Mouse (Mus musculus) megakaryocyte-erythroid progenitor cell, adult 5-6 weeks (primary cell): ENCODE measurements around the gene Rp9. TPM values are rescaled to one million over a fixed set of nuclear protein-coding genes. Genes with fewer than 3 reads are reported as not detected.
"Not testable (repeated sequence)": the region's sequence is repeated elsewhere in the genome, so short reads cannot be mapped to it uniquely, and the experiment has no call there.

Source experiments
- ATAC-seq: replicated peaks from 2 replicates; pipeline ENCODE4 v1.8.0; 2016; ENCODE audit warnings: mild to moderate bottlenecking, inconsistent platforms; ENCODE audit not compliant: severe bottlenecking, poor library complexity, low FRiP score, low TSS enrichment
- total RNA-seq, 2 experiments: library from RNA; stranded (forward) in 1 of 2; stranded (reverse) in 1 of 2; fragments of 200-1000, 215-1000 nt in 1 of 2; fragments of >200 nt in 1 of 2; fragmentation: Nextera tagmentation in 1 of 2; gene quantifications; 2 replicates each; pipeline ENCODE4 v1.2.3; 2014 to 2017

Gene Rp9
- total RNA-seq, 2 experiments from 2014 or later: 128 to 309 TPM

DNA sequence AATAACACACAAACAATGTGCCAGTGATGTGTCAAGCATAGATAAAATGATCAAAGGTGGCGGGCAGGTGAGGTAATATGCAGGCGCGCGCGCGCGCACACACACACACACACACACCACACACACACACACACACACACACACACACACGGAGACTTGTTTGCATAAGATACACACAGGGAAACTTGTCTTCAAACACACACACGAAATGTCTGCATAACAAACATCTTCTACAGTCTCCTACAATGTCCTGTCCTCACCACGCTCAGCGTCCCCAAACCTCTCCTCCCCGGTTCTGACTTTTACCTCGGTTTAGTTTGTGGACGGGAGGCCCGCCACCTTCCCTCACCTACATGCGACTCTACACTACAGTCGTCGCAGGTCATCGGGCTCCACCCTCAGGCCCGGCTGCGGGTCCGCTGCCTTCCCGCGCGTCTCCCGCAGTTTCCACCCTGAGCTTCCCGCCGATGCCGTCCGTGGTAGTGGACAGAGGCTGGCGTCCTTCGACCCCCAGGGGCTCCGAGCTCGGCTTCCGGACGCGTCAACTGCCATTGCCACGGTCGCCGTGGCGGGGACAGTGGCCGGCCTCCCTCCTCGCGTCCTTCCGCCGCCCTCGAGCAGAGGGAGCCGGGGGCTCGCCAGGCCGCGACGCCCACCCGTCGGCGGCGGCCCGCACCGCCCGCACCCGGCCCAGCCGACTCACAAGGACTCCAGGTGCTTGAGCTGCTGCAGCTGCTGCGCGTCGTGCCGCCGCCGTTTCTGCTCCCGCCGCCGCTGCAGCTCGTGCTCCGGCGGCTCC is 2.0 kb downstream of the Rp9 start:
- peak; percentile 56 for ATAC-seq

DNA sequence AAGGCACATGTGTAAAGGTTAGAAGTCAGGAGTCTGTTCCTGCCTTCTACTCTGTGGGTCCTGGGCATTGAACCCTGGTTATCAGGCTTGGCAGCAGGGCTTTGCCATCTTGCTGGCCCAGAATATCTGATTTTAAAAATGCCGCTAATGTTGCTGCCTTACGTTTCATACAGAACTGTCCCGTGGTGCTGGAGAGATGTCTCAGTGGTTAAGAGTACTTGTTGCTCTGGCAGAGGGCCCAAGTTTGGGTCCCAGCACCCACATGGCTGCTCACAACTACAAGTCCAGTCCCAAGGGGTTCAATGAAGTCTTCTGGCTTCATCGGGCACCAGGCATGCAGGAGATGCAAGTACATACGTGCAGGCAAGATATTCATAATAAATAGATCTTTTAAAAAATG is 3.3 kb downstream of the Rp9 start:
- ATAC-seq: no peak

DNA sequence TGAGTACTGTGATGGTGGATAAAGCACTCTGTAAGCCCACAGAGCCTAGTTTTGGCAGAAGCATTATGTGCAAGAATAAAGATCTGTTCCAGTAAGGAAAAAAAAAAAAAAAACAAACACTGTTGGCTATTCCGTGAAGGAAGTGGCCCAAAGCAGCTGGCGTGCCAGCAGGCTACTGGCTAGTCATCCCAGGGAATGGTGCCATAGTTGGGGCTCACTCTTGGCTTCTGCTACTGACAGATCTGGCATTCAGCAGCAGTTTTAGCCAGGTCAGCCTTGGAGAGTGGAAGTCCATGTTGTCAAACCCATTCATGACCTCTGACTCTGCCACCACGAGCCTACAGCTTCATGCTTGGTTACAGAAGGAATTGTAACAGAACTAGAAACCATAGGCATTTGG is 7.6 kb downstream of the Rp9 start:
- ATAC-seq: no peak

DNA sequence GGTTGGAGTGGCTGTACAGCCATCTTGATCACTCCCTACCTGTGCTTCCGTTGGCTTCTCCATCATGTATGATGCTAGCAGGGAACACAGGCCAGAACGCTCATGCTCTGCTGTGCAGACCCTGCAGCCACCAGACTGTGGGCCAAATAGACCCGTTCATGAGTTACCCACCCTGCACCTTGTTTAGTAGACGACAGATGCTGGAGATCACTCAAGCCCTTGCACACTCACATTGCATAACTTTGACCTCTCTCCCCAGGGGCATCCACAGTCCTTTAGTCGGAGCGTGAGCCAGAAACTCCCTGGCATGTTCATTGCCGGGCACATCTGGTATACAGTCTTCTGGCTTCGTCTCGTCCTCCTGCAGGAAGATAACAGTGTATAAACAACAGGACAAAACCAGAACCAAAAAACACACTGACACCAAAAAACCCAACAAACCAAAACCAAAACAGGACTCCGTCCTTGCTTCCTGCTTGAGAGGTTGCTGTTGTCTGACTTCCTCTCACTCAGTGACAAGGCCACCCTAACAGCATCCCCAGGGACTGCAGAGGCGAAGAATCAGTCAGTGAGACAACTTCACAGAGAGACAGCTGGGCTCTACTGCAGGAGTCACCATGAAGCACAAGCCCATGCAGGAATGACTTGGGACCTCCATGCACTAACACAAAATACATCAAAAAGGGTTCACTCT is 12.3 kb downstream of the Rp9 start:
- no peak for ATAC-seq

DNA sequence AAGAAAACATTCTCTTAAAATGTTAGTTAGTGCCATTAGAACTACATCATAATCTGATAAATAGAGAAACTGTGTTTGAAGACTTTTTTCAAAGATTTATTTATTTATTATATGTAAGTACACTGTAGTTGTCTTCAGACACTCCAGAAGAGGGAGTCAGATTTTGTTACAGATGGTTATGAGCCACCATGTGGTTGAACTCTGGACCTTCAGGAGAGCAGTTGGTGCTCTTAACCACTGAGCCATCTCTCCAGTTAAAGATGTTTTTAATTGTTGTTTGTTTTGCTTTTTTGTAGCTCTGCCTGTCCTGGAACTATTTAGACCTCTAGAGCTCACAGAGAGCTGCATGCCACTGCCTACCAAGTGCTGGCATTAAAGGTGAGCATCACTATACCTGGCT is 14.5 kb downstream of the Rp9 start:
- ATAC-seq: no peak

DNA sequence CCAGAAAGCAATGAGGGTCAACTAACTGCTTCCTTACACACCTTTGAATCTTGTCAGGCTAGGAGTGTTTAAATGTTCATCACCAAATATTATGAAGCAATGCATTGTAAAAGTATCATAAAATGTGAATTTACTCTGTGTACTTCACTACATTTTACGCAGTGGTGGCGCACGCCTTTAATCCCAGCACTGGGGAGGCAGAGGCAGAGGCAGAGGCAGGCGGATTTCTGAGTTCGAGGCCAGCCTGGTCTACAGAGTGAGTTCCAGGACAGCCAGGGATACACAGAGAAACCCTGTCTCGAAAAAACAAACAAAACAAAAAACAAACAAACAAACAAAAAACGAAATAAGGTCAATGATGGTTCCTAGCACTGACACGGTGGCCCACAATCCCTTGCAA is 15.6 kb downstream of the Rp9 start, which contains the start of gene Gm17545:
Gene Gm17545, plus strand, starts transcription at position 301 of the 400 bp plus-strand sequence.
- not testable (repeated sequence) for ATAC-seq

DNA sequence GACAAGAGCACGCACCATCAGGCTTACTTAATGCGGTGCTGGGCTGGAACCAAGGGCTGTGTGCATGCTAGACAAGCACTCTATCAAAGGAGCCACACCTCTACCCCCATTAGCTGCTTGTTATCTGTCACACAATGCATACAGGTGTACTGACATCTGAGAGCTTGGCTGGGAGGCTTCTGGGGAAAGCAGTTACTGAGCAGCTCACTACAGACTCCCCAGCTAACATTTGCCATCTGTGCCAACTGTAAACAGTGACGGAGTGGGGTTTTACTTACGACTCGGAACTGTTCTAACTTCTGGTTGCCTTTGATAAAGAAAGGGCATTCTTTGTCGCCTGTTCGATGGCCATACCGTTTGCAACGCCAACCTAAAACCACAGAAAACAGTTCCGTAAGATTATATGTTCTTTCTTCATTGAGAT is 16.0 kb downstream of the Rp9 start:
- peak; percentile 95 for ATAC-seq

DNA sequence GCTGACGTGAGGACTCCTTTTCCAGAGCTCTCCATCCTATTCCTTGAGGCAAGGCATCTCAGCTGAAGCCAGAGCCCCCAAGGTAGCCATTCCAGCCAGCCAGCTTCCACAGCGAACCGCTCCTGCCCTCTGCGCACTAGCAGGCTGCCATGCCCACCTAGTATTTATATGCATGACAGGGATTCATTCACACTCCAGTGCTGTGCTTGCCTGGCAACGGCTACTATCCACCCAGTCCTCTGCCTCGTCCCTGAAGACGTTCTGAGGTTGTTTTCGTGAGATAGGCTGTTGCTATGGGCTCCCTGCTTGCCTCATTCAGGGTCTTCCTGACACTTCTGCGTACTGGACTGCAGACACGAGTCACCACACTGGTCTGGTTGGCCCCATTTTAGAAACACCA is 16.8 kb downstream of the Rp9 start:
- no peak for ATAC-seq

DNA sequence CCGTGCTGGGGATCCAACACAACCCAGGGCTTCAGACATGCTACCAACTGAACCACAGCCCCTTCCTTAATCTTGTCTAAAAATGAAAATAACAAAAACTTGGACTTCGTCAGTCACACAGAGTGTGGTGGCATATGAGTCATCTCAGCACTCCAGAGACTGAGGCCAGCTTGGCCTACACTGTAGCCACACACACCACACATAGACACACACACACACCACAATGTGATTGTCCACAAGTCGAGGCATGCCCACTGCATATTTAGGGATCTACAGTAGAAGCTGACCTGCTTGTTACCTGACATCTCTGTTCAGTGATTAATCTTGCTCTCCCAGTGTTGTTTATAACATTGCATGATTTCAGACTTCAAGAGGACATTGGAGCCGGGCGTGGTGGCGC is 20.3 kb downstream of the Rp9 start:
- no peak for ATAC-seq

DNA sequence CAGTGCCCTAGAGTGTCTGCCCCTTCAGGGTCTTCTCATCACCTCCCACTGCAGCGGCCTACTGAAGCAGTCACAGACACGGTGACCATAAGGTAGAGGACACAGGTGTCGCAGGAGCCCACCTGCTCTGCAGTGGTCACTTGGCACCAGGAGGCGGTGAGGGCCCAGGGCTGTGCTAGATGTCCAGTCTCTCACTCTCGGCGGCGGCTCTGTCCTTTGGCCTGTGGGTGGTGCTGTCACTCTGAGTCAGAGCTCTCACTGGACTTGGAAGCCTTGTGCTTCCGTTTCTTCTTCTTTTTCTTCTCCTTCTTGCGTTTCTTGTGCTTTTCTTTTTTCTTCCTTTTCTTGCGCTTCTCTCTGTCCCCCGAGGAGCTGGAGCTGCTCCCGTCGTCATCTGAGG is 21.1 kb downstream of the Rp9 start:
- ATAC-seq: no peak

DNA sequence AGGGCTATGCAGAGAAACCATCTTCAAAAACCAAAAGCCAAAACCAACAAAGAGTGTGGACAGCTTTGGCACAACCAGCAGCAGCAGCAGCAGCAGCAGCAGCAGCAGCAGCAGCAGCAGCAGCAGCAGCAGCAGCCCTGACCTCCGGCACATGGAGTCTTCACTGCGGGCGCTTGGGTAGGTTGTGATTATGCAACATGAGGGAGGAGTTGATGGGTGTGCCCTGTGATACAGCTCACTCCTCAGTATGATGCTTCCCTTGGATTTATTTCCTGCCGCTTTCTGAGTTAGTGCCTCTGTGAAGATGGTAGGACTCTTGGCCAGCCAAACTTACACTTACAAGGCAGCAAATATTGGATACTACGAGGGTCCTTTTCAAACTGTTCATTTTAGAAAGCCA is 22.3 kb downstream of the Rp9 start:
- ATAC-seq: no peak

DNA sequence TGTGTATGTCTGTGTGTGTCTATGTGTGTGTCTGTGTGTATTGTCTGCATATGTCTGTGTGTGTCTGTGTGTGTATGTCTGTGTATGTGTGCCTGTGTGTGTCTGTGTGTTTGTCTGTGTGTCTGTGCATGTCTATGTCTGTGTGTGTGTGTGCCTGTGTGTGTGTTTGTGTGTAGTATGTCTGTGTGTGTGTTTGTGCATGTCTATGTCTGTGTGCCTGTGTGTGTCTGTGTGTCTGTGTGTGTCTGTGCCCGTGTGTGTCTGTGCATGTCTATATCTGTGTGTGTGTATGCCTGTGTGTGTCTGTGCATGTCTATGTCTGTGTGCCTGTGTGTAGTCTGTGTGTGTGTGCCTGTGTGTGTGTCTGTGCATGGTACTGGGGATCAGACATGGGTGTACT is 24.4 kb downstream of the Rp9 start:
- no peak for ATAC-seq

DNA sequence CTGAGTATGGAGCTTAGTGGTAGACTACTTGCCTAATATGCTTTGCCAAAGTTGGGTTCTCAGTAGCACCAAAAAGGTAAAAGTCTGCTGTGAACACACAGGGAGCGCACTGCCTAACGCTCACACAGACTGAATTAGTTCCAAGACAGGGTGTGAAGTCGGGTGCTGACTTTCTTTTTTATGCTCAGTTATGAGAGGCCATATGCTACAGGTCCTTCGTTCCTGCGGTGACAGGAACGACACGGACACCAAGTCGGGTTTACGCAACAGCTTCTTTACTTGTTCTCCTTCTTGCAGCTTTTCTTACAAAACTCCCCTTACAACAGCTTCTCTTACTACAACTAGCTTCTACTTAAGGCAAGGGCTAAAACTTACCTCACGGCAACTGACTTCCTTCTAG is 26.4 kb downstream of the Rp9 start:
- ATAC-seq: no peak

DNA sequence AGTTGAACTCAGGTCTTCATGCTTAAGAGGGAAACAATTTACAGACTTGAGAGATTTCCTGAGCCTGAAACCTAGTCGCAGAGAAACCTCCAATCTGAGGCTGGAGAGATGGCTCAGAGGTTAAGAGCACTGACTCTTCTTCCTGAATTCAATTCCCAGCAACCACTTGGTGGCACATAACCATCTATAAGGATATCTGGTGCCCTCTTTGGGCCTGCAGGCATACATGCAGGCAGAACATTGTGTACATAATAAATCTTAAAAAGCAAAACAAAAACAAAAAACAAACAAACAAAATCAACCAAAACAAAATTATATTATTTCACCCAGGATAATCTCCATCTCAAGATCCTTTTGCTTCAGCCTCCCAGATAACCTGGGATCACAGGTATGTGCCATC is 30.7 kb downstream of the Rp9 start:
- ATAC-seq: no peak

DNA sequence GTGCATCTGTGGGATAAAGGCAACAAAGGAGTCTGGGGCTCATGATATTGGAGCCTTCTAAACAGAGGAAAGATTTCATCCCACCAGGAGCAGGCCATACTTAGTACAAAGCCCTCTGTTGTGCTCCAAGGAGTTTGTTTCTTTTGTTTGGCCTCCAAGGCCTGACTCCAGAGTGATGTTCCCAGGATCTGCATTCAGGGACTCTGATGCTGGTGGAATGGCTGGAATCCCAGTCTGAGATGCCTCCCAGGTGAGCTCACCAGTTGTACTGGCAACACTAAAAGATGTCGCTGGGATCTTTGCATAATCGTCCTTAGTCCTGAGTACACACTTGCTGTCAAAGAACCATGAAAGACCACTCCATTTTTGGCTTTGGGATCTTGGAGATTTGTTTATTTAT is 35.4 kb downstream of the Rp9 start:
- ATAC-seq: no peak

DNA sequence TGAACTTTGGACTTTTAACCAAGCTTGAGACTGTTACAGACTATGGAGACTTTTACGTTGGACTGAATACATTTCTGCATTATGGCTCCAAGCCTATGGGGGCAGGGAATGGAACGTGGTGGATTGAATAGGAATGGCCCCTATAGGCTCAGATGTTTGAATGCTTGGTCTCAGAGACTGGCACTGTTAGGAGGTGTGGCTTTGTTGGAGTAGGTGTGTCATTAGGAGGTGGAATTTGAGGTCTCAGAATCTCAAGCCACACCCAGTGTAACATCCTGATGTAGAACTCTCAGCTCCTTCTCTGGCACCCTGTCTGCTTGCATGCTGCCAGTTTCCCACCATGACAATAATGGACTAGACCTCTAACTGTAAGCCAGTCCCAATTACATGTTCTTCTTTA is 36.3 kb downstream of the Rp9 start:
- no peak for ATAC-seq

DNA sequence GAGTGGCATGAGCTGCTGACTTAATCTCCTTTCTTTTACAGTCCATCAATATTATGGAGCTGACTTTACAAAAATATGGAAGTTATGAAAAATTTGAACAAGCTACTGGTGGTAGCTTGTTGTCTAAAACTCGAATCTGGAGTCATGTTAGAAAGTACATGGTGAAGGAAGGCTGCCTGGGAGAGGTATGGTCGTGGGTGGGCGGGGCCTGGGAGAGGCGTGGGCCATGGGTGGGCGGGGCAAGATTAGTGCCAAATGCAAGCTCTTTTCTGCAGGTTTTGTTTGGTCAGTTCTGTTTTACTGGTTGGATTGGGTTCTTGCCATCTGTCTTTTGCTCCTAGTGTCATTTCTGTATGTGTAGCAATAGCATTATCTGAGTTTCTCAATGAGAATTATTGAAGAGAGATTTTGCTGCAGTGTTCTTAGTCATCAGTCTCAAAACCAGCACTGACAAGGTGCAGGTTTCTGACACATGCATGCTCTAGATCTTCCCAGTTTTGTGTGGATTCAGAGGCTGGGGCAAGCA is 39.2 kb downstream of the Rp9 start:
- ATAC-seq: peak; percentile 55

DNA sequence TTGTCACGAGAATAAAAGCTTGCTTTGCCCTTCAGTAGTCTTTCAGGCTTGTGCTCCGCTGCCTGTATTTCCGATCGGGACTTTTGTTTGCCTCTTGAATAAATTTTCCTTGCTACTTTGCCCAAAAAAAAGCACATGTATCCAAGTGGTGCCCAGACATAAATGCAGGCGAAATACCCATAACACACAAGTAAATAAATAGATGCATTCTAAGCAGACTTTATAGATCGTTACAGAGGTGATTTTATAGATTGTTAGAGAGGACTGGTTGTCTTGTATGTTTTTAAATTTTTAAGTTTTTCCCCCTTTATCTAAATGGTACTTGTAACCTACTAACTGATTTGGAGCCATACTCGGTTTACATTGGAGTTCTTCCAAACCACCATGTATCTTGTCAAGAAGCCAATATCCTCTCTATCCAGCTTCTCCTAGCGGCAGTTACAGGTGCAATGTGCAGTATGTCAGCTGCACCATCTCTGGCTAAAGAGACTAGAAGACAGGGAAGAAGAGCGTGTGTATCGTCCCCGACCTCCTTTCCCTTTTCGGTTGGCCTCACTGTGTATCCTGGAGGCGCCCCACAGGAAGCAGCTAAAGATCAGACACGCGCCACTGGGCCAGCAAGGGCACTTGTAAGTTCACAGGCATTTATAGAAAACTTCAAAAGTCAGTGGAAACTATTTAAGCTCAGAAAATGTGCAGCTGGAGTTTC is 39.9 kb downstream of the Rp9 start:
- peak; percentile 86 for ATAC-seq

DNA sequence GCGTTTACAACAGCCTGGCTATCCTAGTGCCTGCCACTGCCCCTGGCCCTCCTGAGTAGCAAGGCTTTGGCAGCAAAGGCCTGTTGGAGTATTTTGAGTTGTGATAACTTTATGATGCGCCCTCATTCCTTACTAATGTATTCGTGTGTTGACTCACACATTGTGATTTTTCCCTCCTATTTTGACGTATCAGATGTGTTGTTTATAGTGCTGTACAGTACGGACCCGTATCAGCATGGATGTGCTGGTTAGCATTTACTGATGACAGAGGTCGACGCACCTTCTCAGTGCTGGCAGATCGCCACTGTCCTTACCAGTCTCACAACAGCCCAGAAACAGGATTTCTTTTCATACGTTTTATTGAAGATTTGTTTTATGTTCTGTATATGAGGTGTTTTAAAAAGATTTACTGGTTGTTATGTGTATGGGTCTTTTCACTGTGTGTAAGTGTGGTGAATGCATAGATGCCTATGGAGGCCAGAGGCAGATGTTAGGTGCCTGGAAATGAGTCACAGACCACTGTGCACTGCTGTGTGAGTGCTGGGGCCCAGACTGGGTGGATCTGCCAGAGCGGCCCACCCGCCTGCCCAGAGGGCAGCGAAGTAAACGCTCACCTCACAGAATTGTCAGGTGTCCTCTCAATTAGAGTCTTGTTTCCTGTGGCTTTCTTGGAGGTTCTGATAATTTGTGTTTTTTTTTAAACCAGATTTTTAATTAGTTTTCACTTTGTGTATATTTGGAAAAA is 40.7 kb downstream of the Rp9 start:
- ATAC-seq: no peak
